Mouse (Mus musculus) adrenal gland (tissue): ENCODE data around the gene Armcx3.

ENCODE experiments used
- microRNA-seq, 2 experiments: library from miRNA; unstranded; fragments of <30 nt; microRNA quantifications; one replicate each; pipeline ENCODE4; 2019

Armcx3 gene

Small RNAs within 50 kb of the gene (microRNA-seq; reads per million reads assigned to microRNA genes)
- gene Mir7093: 0 to 0.37 reads per million in 2 experiments
